Mouse (Mus musculus) small intestine, adult 2 months (tissue): ENCODE measurements around the gene Rab34. TPM values are rescaled to one million over a fixed set of nuclear protein-coding genes. Genes with fewer than 3 reads are reported as not detected.

Source experiments
- H3K27ac ChIP-seq: fragments of 200-500 bp; 2 replicates; pipeline ENCODE4 v1.5.1; 2012; ENCODE audit warnings: low read depth, low read length, control low read depth, inconsistent platforms; ENCODE audit not compliant: insufficient read depth
- H3K27me3 ChIP-seq: fragments of 200-500 bp; 2 replicates; pipeline ENCODE4 v1.6.1; 2012; ENCODE audit warnings: mild to moderate bottlenecking, moderate library complexity, low read length, inconsistent platforms; ENCODE audit not compliant: control insufficient read depth, insufficient read depth
- H3K36me3 ChIP-seq: fragments of 200-500 bp; 2 replicates; pipeline ENCODE4 v1.6.1; 2012; ENCODE audit warnings: mild to moderate bottlenecking, low read length, control low read depth, inconsistent platforms; ENCODE audit not compliant: control insufficient read depth, insufficient read depth
- H3K4me1 ChIP-seq: fragments of 200-500 bp; 2 replicates; pipeline ENCODE4 v1.6.1; 2012; ENCODE audit warnings: low read length, inconsistent platforms, mixed read lengths; ENCODE audit not compliant: control insufficient read depth, insufficient read depth, insufficient read length
- H3K4me3 ChIP-seq: fragments of 200-500 bp; 2 replicates; pipeline ENCODE4 v1.5.1; 2012; ENCODE audit warnings: low read depth, mild to moderate bottlenecking, control low read depth, inconsistent platforms, low read length, moderate library complexity
- CTCF ChIP-seq: fragments of 200-500 bp; IDR thresholded peaks from 2 replicates; pipeline ENCODE4 v1.5.1; 2012; ENCODE audit warnings: low read depth, mild to moderate bottlenecking, control low read depth, inconsistent platforms, low read length, moderate library complexity, mixed read lengths; ENCODE audit not compliant: insufficient replicate concordance, insufficient read length; ENCODE audit errors: extremely low read depth
- POLR2A ChIP-seq: fragments of 200-500 bp; IDR thresholded peaks from 2 replicates; pipeline ENCODE4 v1.6.1; 2012; ENCODE audit warnings: low read depth, mild to moderate bottlenecking, control low read depth, inconsistent platforms, low read length, moderate library complexity
- WGBS: fragments of 180-500 bp; shearing (Covaris S2); methylation state at CpG from one replicate; pipeline ENCODE4 v1.1.7; 2018; 5-methylcytosine and 5-hydroxymethylcytosine counted together
- polyA plus RNA-seq: library from polyadenylated mRNA; depleted of rRNA; stranded (reverse); fragments of >200 nt; gene quantifications from 2 replicates; pipeline ENCODE4 v1.2.3, GENCODE M21; 2012; rRNA removed

Rab34 gene
- polyA plus RNA-seq, 1 experiment: 13.0 TPM

GRCm38 (mm10) chr11:78240193-78240857, 52.1 kb downstream of the Rab34 start:
- peaks cover 3% of the 10 kb centered on the region; the same call in 1 of the 2 replicates for H3K4me1 ChIP-seq
- H3K4me3 ChIP-seq: no peak overlapping the region
- 76% methylated on average over 9 of the region's 9 CpGs for WGBS
- H3K27me3 ChIP-seq: no peaks in the 10 kb centered on the region
- H3K27ac ChIP-seq: no peak overlapping the region
- TF ChIP-seq POLR2A: no peak
- no peak for TF ChIP-seq CTCF
- H3K36me3 ChIP-seq: peaks cover 12% of the 10 kb centered on the region

Other genes starting within 250 kb of the Rab34 start
- gene Phf12, start 205.7 kb upstream of the Rab34 start, polyA plus RNA-seq: 21.7 and 33.0 TPM in 2 replicates
- gene Dhrs13, start 156.2 kb upstream of the Rab34 start, polyA plus RNA-seq: 3.8 and 3.9 TPM in 2 replicates
- 16.2 and 19.7 TPM in 2 replicates for gene Flot2, start 150.5 kb upstream of the Rab34 start, polyA plus RNA-seq
- 12.2 and 17.3 TPM in 2 replicates for gene Eral1, start 108.0 kb upstream of the Rab34 start, polyA plus RNA-seq
- 13.1 and 29.2 TPM in 2 replicates for gene Fam222b, start 93.8 kb upstream of the Rab34 start, polyA plus RNA-seq
- gene Traf4, start 22.8 kb upstream of the Rab34 start, polyA plus RNA-seq: 50.3 and 99.5 TPM in 2 replicates
- 5.0 and 6.6 TPM in 2 replicates for gene Nek8, start 11.8 kb upstream of the Rab34 start, polyA plus RNA-seq
- gene Tlcd1, start 11.7 kb upstream of the Rab34 start, polyA plus RNA-seq: 15.0 and 15.3 TPM in 2 replicates
- gene Rpl23a, start 4.8 kb upstream of the Rab34 start, polyA plus RNA-seq: 31.9 and 66.4 TPM in 2 replicates
- 0.11 TPM in 1 of 2 replicates, not detected in the other for gene Proca1, start 5.0 kb downstream of the Rab34 start, polyA plus RNA-seq
- 91.3 and 125 TPM in 2 replicates for gene Sdf2, start 57.3 kb downstream of the Rab34 start, polyA plus RNA-seq
- gene Supt6, start 57.6 kb downstream of the Rab34 start, polyA plus RNA-seq: 19.2 and 28.5 TPM in 2 replicates
- gene 2610507B11Rik, start 73.3 kb downstream of the Rab34 start, polyA plus RNA-seq: 38.2 and 51.7 TPM in 2 replicates
- 0.14 and 0.18 TPM in 2 replicates for gene BC030499, start 102.4 kb downstream of the Rab34 start, polyA plus RNA-seq
- 5.1 and 7.5 TPM in 2 replicates for gene Spag5, start 113.1 kb downstream of the Rab34 start, polyA plus RNA-seq
- 8.8 and 11.7 TPM in 2 replicates for gene Aldoc, start 134.5 kb downstream of the Rab34 start, polyA plus RNA-seq
- 47.6 and 70.8 TPM in 2 replicates for gene Pigs, start 140.0 kb downstream of the Rab34 start, polyA plus RNA-seq
- gene Unc119, start 155.1 kb downstream of the Rab34 start, polyA plus RNA-seq: 12.7 and 13.3 TPM in 2 replicates
- gene Foxn1, start 198.1 kb downstream of the Rab34 start, polyA plus RNA-seq: 0.06 TPM in 1 of 2 replicates, not detected in the other
- gene Slc13a2, start 233.8 kb downstream of the Rab34 start, polyA plus RNA-seq: 24.9 and 374 TPM in 2 replicates